26 mouse cellular contexts compared by ENCODE assay signal in genomic region chr2:52753573-52754317, GRCm38 (mm10). TPM values are rescaled to one million over a fixed set of nuclear protein-coding genes. Genes with fewer than 3 reads are reported as not detected.
DNase-seq lines count a peak whose midpoint lies in the region; ATAC-seq and TF ChIP-seq lines count a peak whose summit lies in the region.
"Had no signal": no experiment of that assay in that cellular context is flagged by ENCODE, and none has a peak within 500 bp of the region (broad histone marks: within the 10 kb centered on the region; RNA-seq: fewer than 3 reads in every experiment).

No protein-coding gene starts in this region.

- ATAC-seq in lung, postnatal 0 days, result no peak
- ATAC-seq in midbrain, embryonic 12.5 days (ENCODE audit: low FRiP score, low read depth), result peak; percentile 75; the same call in 1 of the 2 replicates
- ATAC-seq: CD4-positive, CD25-positive, alpha-beta regulatory T cell, adult 4 months; forebrain, postnatal 0 days; liver, postnatal 0 days had no signal

- no peak for TF ChIP-seq EP300 in lung, postnatal 0 days (IDR thresholded peaks at IDR 0.05)

- TF ChIP-seq CTCF in lung, postnatal 0 days (IDR thresholded peaks at IDR 0.05), result no peak

- H3K36me3 ChIP-seq in lung, postnatal 0 days (ENCODE audit: insufficient read depth, low read length), result no peaks in the 10 kb centered on the region
- H3K36me3 ChIP-seq in midbrain, embryonic 12.5 days, result no peaks in the 10 kb centered on the region
- H3K36me3 ChIP-seq: embryonic facial prominence, embryonic 10.5 days; limb, embryonic 10.5 days; neural tube, embryonic 13.5 days had no signal

- H3K27me3 ChIP-seq in lung, postnatal 0 days (replicated peaks; ENCODE audit: insufficient read depth, low read length), result no peaks in the 10 kb centered on the region
- H3K27me3 ChIP-seq in midbrain, embryonic 12.5 days, result no peaks in the 10 kb centered on the region; the same call in 1 of the 2 replicates
- H3K27me3 ChIP-seq: megakaryocyte, embryonic 14.5 days; neural tube, embryonic 13.5 days had no signal

- H3K27ac ChIP-seq in lung, postnatal 0 days (ENCODE audit: low read length), result no peak overlapping the region
- H3K27ac ChIP-seq in midbrain, embryonic 12.5 days (replicated peaks), result no peak overlapping the region; the same call in 1 of the 2 replicates
- H3K27ac ChIP-seq: embryonic facial prominence, embryonic 10.5 days; limb, embryonic 10.5 days; neural tube, embryonic 13.5 days had no signal

- no peak overlapping the region for H3K4me3 ChIP-seq in lung, postnatal 0 days (ENCODE audit: low read depth, low read length)
- no peak overlapping the region for H3K4me3 ChIP-seq in midbrain, embryonic 12.5 days
- H3K4me3 ChIP-seq: embryonic facial prominence, embryonic 10.5 days; limb, embryonic 10.5 days; megakaryocyte, embryonic 14.5 days; neural tube, embryonic 13.5 days had no signal

- DNase-seq in embryo, embryonic 10 days (ENCODE audit: low spot score), result peak; percentile 46
- DNase-seq in embryo, embryonic 9.5 days (ENCODE audit: extremely low spot score), result no peak
- peak; percentile 28 for DNase-seq in lung, postnatal 0 days (ENCODE audit: low spot score)
- no peak for DNase-seq in lung, postnatal 4 days
- DNase-seq in NIH3T3 (ENCODE audit: low read depth), result peak; percentile 39
- DNase-seq in cerebellum, postnatal 10 days, result no peak
- no peak for DNase-seq in ovary, postnatal 14 days (ENCODE audit: low spot score)
- DNase-seq: cerebellum, adult 18-20 months; cerebellum, postnatal 25 days; forebrain, postnatal 0 days; gastrocnemius, postnatal 25 days; heart, adult 18-20 months; kidney, adult 18-20 months; kidney, postnatal 10 days; liver, postnatal 0 days; lung, postnatal 14 days; right cerebral cortex, adult 18-20 months; right cerebral cortex, postnatal 4 days; thymus, postnatal 36 days had no signal

- no peaks in the 10 kb centered on the region for H3K9me3 ChIP-seq in lung, postnatal 0 days (ENCODE audit: low read length)
- no peaks in the 10 kb centered on the region for H3K9me3 ChIP-seq in midbrain, embryonic 12.5 days
- H3K9me3 ChIP-seq: embryonic facial prominence, embryonic 10.5 days; limb, embryonic 10.5 days; neural tube, embryonic 13.5 days had no signal

- H3K9ac ChIP-seq in lung, postnatal 0 days (replicated peaks; ENCODE audit: low read depth), result no peak overlapping the region
- no peak overlapping the region for H3K9ac ChIP-seq in midbrain, embryonic 12.5 days (replicated peaks)
- H3K9ac ChIP-seq: forebrain, postnatal 0 days; liver, postnatal 0 days; neural tube, embryonic 13.5 days had no signal

- H3K4me2 ChIP-seq in lung, postnatal 0 days (replicated peaks; ENCODE audit: low read depth, low read length), result no peak overlapping the region
- H3K4me2 ChIP-seq in midbrain, embryonic 12.5 days (replicated peaks), result no peak overlapping the region
- H3K4me2 ChIP-seq: liver, embryonic 11.5 days; neural tube, embryonic 13.5 days had no signal

- no peaks in the 10 kb centered on the region for H3K4me1 ChIP-seq in lung, postnatal 0 days (ENCODE audit: insufficient read depth, low read depth, low read length)
- H3K4me1 ChIP-seq in midbrain, embryonic 12.5 days, result peaks cover 13% of the 10 kb centered on the region
- H3K4me1 ChIP-seq: embryonic facial prominence, embryonic 10.5 days; limb, embryonic 10.5 days; neural tube, embryonic 13.5 days had no signal

- WGBS in lung, postnatal 0 days, result 64% methylated on average over 3 of the region's 3 CpGs
- WGBS in midbrain, embryonic 12.5 days, result 33% methylated on average over 3 of the region's 3 CpGs

RNA-seq across cellular contexts. Expression of gene Stam2, which starts 11.7 kb away (rescaled TPM):
- 26.9 and 28.5 TPM in 2 replicates for polyA plus RNA-seq in lung, postnatal 0 days (2015; fragmentation: Nextera tagmentation; extraction: Ambion mirVana)
- 41.1 and 44.7 TPM in 2 replicates for polyA plus RNA-seq in midbrain, embryonic 12.5 days (2016; fragmentation: Nextera tagmentation; extraction: Ambion mirVana)

Comparison
In these comparisons a context has a peak if more than half of its experiments do, and no peak if none do; other contexts are left out.
1. DNase-seq: peak in embryo, embryonic 10 days (single experiment), lung, postnatal 0 days (single experiment) and NIH3T3 (single experiment); none in embryo, embryonic 9.5 days (single experiment), lung, postnatal 4 days (0 of 2), cerebellum, postnatal 10 days (0 of 2) and ovary, postnatal 14 days (single experiment).